Mouse (Mus musculus): ENCODE data around the gene Rhod. TPM values are rescaled to one million over a fixed set of nuclear protein-coding genes. Genes with fewer than 3 reads are reported as not detected.

Gene Rhod
- 24.1 and 29.2 TPM in 2 replicates for polyA plus RNA-seq (2011; ENCODE audit: insufficient read length, low read depth, missing spikeins)

DNA sequence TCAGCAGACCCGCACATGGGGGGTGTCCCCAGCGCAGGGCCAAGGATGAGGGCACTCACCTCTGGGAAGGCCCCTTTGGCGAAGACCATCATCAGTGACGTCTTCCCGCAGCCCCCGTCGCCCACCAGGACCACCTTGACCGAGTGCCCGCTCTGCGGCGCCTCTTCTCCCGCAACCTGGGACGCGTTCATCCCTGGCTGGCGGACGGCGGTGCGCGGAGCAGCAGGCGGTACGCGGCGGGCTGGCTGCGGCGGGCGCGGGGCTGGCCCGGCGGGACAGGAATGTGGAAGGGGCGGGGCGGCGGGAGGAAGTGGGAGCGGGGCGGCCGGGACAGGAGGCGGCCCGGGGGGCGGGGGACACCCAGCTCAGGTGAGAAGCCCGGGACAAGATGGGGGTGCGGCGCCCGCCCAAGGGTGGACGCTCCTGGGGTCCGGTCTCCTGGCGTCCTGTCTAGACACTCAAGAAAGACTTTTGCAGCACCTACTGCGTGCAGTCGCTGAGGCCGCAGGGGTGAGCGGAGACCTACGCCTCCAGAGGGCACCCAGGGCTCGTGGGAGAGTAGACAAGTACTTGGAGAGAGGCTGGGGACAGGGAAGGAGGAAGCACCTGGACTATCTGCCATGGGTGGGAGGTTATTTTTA is at the start of gene Rhod:
Gene Rhod (minus strand): TSS at position 272 of the 641 bp plus-strand sequence.
- TF ChIP-seq CTCF (IDR thresholded peaks at IDR 0.05; ENCODE audit: borderline replicate concordance, insufficient read depth, low read length) (no peak), POLR2A (IDR thresholded peaks at IDR 0.05; ENCODE audit: low read depth, low read length) (peak; percentile 77)
- Histone ChIP-seq H3K4me3 (ENCODE audit: insufficient read depth, low read length) (peak within 1 kb of the TSS; percentile 97), H3K4me1 (ENCODE audit: control insufficient read depth, insufficient read depth, low read length) (peaks cover 4% of the 10 kb centered on the region; the same call in 1 of the 2 replicates), H3K27ac (ENCODE audit: insufficient read depth, low read length) (peak within 1 kb of the TSS; percentile 84)

DNA sequence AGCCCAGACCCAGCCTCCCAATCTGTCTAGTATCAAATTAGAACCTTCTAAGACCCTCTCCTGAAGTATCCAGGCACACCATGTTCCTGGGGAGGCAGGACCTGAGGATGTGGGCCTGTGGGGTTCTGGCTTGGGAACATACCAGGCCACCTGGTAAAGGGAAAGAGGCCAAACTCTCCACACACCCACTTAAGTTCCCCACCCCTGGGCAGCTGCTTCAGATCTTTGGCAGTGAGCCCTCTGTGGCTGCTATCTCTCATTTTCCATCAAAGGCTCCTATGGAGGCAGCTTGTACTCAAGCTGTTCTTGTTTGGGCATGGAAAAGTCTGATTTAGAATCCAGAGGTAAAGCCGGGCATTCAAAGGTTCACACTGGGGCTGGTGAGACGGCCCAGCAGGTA is 48.6 kb upstream of the Rhod start:
- Histone ChIP-seq H3K27ac (ENCODE audit: insufficient read depth, low read length) (no peak overlapping the region), H3K4me3 (ENCODE audit: insufficient read depth, low read length) (no peak overlapping the region), H3K4me1 (ENCODE audit: control insufficient read depth, insufficient read depth, low read length) (0 out of 2 replicates have a peak, but pooled peaks cover 4% of the 10 kb centered on the region)
- TF ChIP-seq POLR2A (IDR thresholded peaks at IDR 0.05; ENCODE audit: low read depth, low read length) (no peak), CTCF (IDR thresholded peaks at IDR 0.05; ENCODE audit: borderline replicate concordance, insufficient read depth, low read length) (no peak)

DNA sequence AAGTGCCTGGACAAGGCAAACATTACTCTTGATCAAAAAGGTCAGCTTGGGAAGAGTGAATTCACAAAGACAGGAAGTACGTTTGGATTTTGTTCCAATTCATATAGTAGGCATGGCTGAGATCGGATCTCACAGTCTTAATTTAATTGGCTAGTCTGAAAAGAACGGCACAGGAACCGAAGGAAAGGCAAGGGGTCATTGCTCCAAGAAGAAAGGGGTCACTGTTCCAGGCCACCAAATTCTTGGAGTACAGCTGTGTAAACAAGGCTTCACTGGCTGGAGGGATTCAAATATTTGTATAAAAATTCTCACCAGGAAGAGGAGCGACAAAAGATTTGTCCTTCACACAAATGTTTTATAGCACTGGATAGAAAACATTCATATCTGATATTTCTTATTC is 45.8 kb upstream of the Rhod start:
- no peak overlapping the region for H3K4me3 ChIP-seq (ENCODE audit: insufficient read depth, low read length)
- TF ChIP-seq CTCF (IDR thresholded peaks at IDR 0.05; ENCODE audit: borderline replicate concordance, insufficient read depth, low read length) (no peak), POLR2A (IDR thresholded peaks at IDR 0.05; ENCODE audit: low read depth, low read length) (no peak)
- no peak overlapping the region for H3K27ac ChIP-seq (ENCODE audit: insufficient read depth, low read length)
- no peaks in the 10 kb centered on the region for H3K4me1 ChIP-seq (ENCODE audit: control insufficient read depth, insufficient read depth, low read length)

DNA sequence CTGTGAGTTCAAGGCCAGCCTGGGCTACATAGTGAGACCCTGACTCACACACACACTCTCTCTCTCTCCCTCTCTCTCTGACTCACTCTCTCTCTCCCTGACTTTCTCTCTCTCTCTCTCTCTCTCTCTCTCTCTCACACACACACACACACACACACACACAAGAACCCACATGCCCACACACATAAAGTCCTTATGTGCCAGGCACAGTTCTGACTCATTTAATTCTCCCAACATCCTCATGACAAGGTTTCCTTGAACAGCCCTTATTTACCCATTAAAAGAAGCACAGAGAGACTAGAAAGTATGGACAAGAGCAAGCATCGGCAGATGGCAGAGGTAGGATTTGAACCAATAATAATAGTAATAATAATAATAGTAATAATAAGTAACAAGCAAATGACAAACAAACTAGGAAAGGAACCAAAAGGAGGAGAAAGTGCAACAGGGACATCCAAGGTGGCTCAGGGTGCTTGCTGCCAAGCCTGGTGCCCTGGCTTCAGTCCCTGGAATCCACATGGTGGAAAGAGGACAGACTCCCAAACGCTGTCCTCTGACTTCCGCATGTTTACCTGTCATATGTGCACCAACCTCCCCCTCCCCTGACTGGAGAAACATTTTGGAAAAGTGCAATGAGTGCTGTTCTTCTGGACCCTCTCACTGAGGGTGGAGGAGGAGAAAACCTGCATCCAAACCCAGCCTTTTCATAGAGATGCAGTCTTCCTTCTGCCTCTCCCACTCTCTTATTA is 43.1 kb upstream of the Rhod start:
- TF ChIP-seq POLR2A (IDR thresholded peaks at IDR 0.05; ENCODE audit: low read depth, low read length) (no peak), CTCF (IDR thresholded peaks at IDR 0.05; ENCODE audit: borderline replicate concordance, insufficient read depth, low read length) (no peak)
- H3K27ac ChIP-seq (ENCODE audit: insufficient read depth, low read length), result no peak overlapping the region
- no peak overlapping the region for H3K4me3 ChIP-seq (ENCODE audit: insufficient read depth, low read length)
- no peaks in the 10 kb centered on the region for H3K4me1 ChIP-seq (ENCODE audit: control insufficient read depth, insufficient read depth, low read length)

DNA sequence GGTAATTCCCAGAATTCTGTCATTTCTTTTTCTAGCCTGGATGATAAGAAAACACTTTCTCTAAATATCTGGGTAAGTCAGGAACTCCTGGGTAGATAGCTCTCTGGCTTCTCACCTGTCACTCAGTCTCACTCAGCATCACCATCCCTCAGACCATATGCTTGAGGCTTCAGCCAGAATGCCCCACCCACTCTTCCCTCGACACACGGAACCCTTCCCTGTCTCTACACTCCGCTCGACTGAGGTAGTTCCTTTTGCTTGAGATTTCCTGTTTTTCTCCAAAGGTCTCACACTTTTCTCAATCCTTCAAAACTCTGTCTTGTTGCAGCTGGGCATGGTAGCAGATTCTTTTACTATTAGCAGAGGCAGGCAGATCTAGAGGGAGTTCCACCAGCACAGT is 42.1 kb upstream of the Rhod start:
- Histone ChIP-seq H3K4me1 (ENCODE audit: control insufficient read depth, insufficient read depth, low read length) (no peaks in the 10 kb centered on the region), H3K4me3 (ENCODE audit: insufficient read depth, low read length) (no peak overlapping the region), H3K27ac (ENCODE audit: insufficient read depth, low read length) (no peak overlapping the region)
- no peak for TF ChIP-seq POLR2A (IDR thresholded peaks at IDR 0.05; ENCODE audit: low read depth, low read length)
- TF ChIP-seq CTCF (IDR thresholded peaks at IDR 0.05; ENCODE audit: borderline replicate concordance, insufficient read depth, low read length), result no peak

DNA sequence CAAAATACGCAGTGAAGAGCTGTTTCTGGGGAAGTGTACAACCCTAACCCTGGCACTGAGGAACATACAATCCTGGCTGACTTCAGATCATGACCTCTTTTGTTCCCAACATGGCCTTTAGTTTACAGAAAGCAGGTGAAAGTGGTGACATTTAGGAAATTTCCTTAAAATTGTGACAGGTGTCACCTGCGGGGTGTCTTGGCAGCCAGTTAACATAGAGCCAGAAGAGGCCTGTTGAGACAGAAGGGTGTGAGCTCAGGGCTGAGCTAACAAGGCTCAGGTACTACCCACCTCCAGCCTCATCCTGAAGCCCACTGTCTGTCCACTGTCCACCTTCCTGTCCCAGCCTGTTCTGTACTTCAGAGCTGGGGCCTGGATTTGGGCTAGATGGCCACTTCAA is 40.8 kb upstream of the Rhod start:
- Histone ChIP-seq H3K27ac (ENCODE audit: insufficient read depth, low read length) (no peak overlapping the region), H3K4me1 (ENCODE audit: control insufficient read depth, insufficient read depth, low read length) (no peaks in the 10 kb centered on the region), H3K4me3 (ENCODE audit: insufficient read depth, low read length) (no peak overlapping the region)
- TF ChIP-seq POLR2A (IDR thresholded peaks at IDR 0.05; ENCODE audit: low read depth, low read length) (no peak), CTCF (IDR thresholded peaks at IDR 0.05; ENCODE audit: borderline replicate concordance, insufficient read depth, low read length) (no peak)

DNA sequence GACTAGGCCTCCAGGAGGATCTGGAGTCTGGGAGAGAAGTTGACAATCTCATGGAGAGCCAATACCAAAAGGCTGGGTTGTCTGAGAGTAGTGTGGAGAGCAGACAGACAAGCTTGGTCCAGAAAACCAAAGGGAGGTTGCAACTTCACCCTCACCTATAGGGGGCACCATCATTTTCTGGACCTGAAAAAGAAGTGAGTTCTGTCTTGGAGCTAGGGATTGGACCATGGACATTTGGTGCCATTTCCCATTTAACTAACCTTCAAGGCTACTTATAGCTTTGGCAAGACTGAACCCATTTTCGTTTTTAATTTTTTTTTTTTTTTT is 38.9 kb upstream of the Rhod start:
- no peak overlapping the region for H3K27ac ChIP-seq (ENCODE audit: insufficient read depth, low read length)
- no peaks in the 10 kb centered on the region for H3K4me1 ChIP-seq (ENCODE audit: control insufficient read depth, insufficient read depth, low read length)
- TF ChIP-seq CTCF (IDR thresholded peaks at IDR 0.05; ENCODE audit: borderline replicate concordance, insufficient read depth, low read length), result no peak
- no peak for TF ChIP-seq POLR2A (IDR thresholded peaks at IDR 0.05; ENCODE audit: low read depth, low read length)
- no peak overlapping the region for H3K4me3 ChIP-seq (ENCODE audit: insufficient read depth, low read length)

DNA sequence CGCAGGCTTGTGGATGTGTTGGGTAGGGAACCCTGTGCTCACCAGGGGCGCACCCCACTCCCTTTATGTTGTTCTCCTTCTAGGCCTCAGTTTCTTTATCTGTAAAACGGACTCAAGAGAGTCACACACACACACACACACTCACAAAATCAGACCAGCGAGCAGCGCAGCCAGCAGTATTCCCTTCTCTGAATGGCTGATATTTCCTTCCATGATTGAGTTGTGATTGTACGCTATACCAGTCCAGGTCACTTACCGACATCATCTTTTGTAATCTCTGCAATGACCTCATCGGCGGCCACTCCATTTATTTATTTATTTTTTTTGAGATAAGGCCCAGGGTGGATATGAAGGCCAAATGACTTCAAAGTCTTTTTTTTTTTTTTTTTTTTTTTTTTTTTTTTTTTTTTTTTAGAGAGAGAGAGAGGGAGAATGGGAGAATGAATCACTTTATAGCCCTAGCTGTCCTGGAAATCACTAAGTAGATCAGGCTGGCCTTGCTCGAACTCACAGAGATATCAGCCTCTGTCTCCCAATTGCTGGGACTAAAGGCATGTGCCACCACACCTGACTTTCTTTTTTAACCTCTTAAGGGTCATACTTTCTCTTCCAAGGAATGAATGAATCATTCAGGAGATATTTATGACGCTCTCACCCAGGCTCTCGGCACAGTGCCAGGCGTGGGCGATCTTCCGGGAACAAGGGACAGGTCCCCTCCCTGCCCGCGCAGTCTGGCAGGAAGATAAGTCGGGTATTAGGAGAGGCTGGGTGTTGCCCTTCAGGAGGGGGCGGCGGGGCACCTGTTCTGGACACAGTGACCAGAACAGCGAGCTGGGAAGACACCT is 38.3 kb upstream of the Rhod start, which contains the start of gene Syt12:
Gene Syt12 (minus strand): TSS at position 103 of the 845 bp plus-strand sequence.
- H3K27ac ChIP-seq (ENCODE audit: insufficient read depth, low read length), result no peak within 1 kb of the TSS
- peak within 1 kb of the TSS; percentile 45 for H3K4me3 ChIP-seq (ENCODE audit: insufficient read depth, low read length)
- no peak for TF ChIP-seq CTCF (IDR thresholded peaks at IDR 0.05; ENCODE audit: borderline replicate concordance, insufficient read depth, low read length)
- TF ChIP-seq POLR2A (IDR thresholded peaks at IDR 0.05; ENCODE audit: low read depth, low read length), result no peak
- no peaks in the 10 kb centered on the region for H3K4me1 ChIP-seq (ENCODE audit: control insufficient read depth, insufficient read depth, low read length)

DNA sequence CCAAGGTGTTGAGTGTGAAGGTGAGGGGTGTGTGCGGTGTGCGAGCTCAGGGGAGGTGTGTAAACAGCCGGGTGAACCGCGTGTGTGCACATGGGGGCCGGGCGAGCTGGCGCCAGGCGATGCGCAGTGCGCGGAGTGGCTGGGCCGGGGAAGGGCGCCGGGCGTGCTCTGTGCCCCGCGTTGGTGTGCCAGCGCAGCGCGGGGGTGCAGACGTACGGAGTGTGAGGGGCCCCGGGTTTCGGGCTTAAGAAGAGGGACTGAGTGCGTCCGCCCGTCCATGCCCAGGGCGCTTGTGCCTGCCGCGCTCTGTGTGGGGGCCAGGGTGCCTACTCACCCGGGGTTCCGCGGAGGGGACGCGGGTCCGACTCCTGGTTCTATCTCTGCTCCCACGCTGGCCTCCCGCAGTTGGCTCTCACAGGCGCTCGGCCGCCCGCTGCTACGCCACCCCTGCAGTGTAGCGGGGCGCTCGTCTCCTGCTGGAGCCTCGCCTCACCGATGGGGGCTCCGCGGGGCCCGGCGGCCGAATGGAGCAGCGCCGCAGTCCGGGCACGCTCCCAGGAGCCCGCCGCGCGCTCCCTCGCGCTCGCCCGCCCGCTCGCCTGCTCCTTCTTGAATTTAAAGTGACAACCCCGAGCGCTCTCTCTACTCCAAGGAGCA is 37.5 kb upstream of the Rhod start:
- H3K4me1 ChIP-seq (ENCODE audit: control insufficient read depth, insufficient read depth, low read length), result no peaks in the 10 kb centered on the region
- no peak overlapping the region for H3K27ac ChIP-seq (ENCODE audit: insufficient read depth, low read length)
- H3K4me3 ChIP-seq (ENCODE audit: insufficient read depth, low read length), result peak overlapping the region; percentile 45
- TF ChIP-seq POLR2A (IDR thresholded peaks at IDR 0.05; ENCODE audit: low read depth, low read length) (peak; percentile 11; the same call in 1 of the 2 replicates), CTCF (IDR thresholded peaks at IDR 0.05; ENCODE audit: borderline replicate concordance, insufficient read depth, low read length) (no peak)

Data from embryonic fibroblast, embryonic 13.5 days (primary cell).